Mouse (Mus musculus) embryonic facial prominence, embryonic 13.5 days (tissue): ENCODE data around the gene Mroh9. TPM values are rescaled to one million over a fixed set of nuclear protein-coding genes. Genes with fewer than 3 reads are reported as not detected.

Experiments used
- ATAC-seq: fragments of 200-750 bp; cut with Nextera tagmentation; 2 replicates; pipeline ENCODE4 v1.8.0; 2017; ENCODE audit warnings: low read depth; ENCODE audit not compliant: insufficient number of reproducible peaks, insufficient read depth, low FRiP score, low TSS enrichment
- H3K27ac ChIP-seq: fragments of 300-500 bp; sonication (generic); 2 replicates; pipeline ENCODE4 v1.5.1; 2015; ENCODE audit warnings: moderate library complexity, mild to moderate bottlenecking, inconsistent platforms
- H3K27me3 ChIP-seq: fragments of 300-500 bp; sonication (generic); 2 replicates; pipeline ENCODE4 v1.6.1; 2015; ENCODE audit warnings: mild to moderate bottlenecking, inconsistent platforms
- H3K36me3 ChIP-seq: fragments of 300-500 bp; sonication (generic); 2 replicates; pipeline ENCODE4 v1.6.1; 2015; ENCODE audit warnings: mild to moderate bottlenecking, inconsistent platforms
- H3K4me1 ChIP-seq: fragments of 300-500 bp; sonication (generic); 2 replicates; pipeline ENCODE4 v1.6.1; 2015; ENCODE audit warnings: inconsistent platforms
- H3K4me2 ChIP-seq: fragments of 300-500 bp; sonication (generic); 2 replicates; pipeline ENCODE4 v1.6.1; 2015; ENCODE audit warnings: moderate library complexity, mild to moderate bottlenecking, inconsistent platforms
- H3K4me3 ChIP-seq: fragments of 300-500 bp; sonication (generic); 2 replicates; pipeline ENCODE4 v1.5.1; 2015; ENCODE audit warnings: mild to moderate bottlenecking, inconsistent platforms
- H3K9ac ChIP-seq: fragments of 300-500 bp; sonication (generic); 2 replicates; pipeline ENCODE4 v1.6.1; 2015; ENCODE audit warnings: mild to moderate bottlenecking, inconsistent platforms
- H3K9me3 ChIP-seq: fragments of 300-500 bp; sonication (generic); 2 replicates; pipeline ENCODE4 v1.6.1; 2016; ENCODE audit warnings: inconsistent platforms
- WGBS: fragments of 180-500 bp; shearing (Covaris S2); methylation state at CpG from one replicate; pipeline ENCODE4 v1.1.7; 2015; ENCODE audit warnings: mixed read lengths; 5-methylcytosine and 5-hydroxymethylcytosine counted together
- polyA plus RNA-seq: library from polyadenylated mRNA; unstranded; fragments of >200 nt; fragmentation: Nextera tagmentation; extraction: Ambion mirVana; gene quantifications from 2 replicates; pipeline ENCODE4 v1.2.1, GENCODE M21; 2015

The Mroh9 gene
- polyA plus RNA-seq, 1 experiment from 2014 or later = not detected

DNA sequence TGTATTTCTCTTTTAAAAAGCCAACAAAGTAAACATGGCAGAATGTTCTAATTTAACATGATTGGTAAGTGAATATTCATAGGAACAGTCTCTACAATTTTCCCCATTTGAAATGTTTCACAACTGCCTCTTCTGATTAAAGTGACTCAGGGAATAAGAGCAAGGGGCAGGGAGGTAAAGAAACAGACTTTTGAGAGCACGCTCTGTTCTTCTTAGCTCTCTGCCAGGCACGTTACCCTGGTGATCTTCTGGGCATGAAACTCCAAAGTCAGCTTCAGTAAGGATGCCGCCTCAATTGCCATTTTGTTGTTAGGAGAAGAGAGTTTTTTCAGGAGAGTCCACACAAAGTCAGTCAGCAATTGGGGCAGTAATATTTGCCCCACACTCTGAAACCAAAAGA lies 25.1 kb downstream of the Mroh9 start:
- Histone ChIP-seq H3K27ac (no peak overlapping the region), H3K9ac (no peak overlapping the region), H3K27me3 (no peaks in the 10 kb centered on the region), H3K4me1 (no peaks in the 10 kb centered on the region), H3K4me2 (no peak overlapping the region), H3K4me3 (no peak overlapping the region), H3K36me3 (no peaks in the 10 kb centered on the region), H3K9me3 (no peaks in the 10 kb centered on the region)
- ATAC-seq = no peak
- WGBS = 63% methylated on average over 3 of the region's 3 CpGs

DNA sequence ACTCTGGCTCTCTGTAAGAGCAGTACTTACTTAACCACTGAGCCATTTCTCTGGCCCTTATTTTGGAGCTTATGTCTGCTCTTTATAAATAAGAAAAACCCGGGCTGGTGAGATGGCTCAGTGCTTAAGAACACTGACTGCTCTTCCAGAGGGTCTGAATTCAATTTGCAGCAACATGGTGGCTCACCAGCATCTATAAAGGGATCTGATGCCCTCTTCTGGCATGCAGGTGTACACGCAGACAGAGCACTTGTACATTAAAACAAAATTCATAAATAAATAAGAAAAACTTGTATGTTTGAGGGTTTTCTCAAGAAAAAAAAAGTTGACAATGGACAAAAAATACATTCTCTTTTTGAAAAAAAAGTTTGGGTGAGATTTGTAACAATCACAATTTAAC lies 28.1 kb downstream of the Mroh9 start:
- no peak overlapping the region for H3K9ac ChIP-seq
- H3K4me2 ChIP-seq = no peak overlapping the region
- H3K4me1 ChIP-seq = no peaks in the 10 kb centered on the region
- H3K36me3 ChIP-seq = no peaks in the 10 kb centered on the region
- WGBS = 25% methylated on average over 2 of the region's 2 CpGs
- ATAC-seq = no peak
- no peak overlapping the region for H3K27ac ChIP-seq
- H3K4me3 ChIP-seq = no peak overlapping the region
- no peaks in the 10 kb centered on the region for H3K9me3 ChIP-seq
- no peaks in the 10 kb centered on the region for H3K27me3 ChIP-seq

DNA sequence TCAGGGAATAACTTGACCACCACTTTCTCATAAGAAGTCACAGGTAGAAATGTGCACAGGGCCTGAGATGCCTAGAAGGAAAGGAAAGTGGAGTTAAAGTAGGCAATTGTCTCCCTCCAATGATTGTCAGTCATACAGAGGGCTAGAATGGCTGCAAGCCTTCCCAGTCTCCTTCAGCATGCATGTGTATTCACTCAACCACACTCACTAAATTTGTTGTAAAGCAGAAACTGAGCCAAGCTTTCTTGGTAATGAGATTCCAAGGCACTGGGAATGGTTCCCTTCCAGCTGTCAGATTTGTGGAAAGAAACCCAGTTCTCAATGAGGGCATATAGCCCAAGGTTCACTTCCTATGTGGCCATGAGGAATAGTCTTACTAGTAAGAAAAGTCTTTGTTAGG lies 29.8 kb downstream of the Mroh9 start:
- Histone ChIP-seq H3K4me2 (no peak overlapping the region), H3K9me3 (no peaks in the 10 kb centered on the region), H3K27ac (no peak overlapping the region), H3K9ac (no peak overlapping the region), H3K4me3 (no peak overlapping the region), H3K36me3 (no peaks in the 10 kb centered on the region), H3K4me1 (no peaks in the 10 kb centered on the region), H3K27me3 (no peaks in the 10 kb centered on the region)
- no peak for ATAC-seq

- H3K4me1 ChIP-seq = no peaks in the 10 kb centered on the region
- H3K9ac ChIP-seq = no peak overlapping the region
- H3K36me3 ChIP-seq = no peaks in the 10 kb centered on the region
- H3K27me3 ChIP-seq = no peaks in the 10 kb centered on the region
- H3K27ac ChIP-seq = no peak overlapping the region
- H3K4me3 ChIP-seq = no peak overlapping the region
- no peak overlapping the region for H3K4me2 ChIP-seq
- no peak for ATAC-seq
- no peaks in the 10 kb centered on the region for H3K9me3 ChIP-seq
These were observed 62.4 kb downstream of the Mroh9 start for GRCm38 (mm10) chr1:163023075-163023474.

DNA sequence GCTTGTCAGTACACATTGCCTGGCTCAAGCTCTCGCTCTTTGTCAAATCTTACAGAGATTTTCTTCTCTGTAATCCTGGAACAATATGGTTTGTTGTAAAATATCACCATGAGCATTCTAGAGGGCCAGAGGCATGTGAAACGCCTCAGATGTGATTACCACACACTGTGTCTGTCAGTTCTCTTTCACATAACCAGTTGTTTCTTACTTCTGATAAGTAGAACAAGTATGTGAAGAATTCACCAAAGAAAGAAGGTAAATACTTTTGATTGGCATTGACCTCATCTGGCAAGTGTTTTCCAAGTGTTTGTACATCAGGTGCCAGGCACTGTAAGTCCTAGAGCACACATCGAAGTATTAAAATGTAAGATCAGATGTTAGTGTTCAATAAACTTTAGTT lies 76.2 kb downstream of the Mroh9 start:
- Histone ChIP-seq H3K27me3 (no peaks in the 10 kb centered on the region), H3K9ac (no peak overlapping the region), H3K4me3 (no peak overlapping the region), H3K36me3 (no peaks in the 10 kb centered on the region), H3K9me3 (peaks cover 2% of the 10 kb centered on the region; the same call in 1 of the 2 replicates), H3K4me2 (no peak overlapping the region), H3K27ac (no peak overlapping the region), H3K4me1 (no peaks in the 10 kb centered on the region)
- ATAC-seq = no peak
- WGBS = 70% methylated on average over 3 of the region's 3 CpGs

DNA sequence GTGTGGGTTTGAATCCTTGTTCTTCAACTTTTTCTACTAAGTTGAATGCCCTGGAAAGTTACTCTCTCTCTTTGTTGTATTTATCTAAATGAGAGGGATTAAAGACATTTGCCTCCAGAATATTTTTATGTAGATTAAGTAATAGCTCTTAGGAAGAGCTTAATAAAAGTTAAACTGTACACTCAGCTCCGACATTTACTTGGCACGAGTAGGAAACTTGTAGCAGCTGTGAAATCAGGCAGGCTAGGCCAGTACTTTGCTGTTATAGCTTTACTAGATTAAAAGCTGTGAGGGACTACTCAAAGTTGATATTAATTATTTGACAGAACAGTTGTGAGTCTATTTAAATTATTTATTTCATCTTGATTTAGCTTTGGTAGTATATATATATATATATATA lies 82.0 kb downstream of the Mroh9 start:
- ATAC-seq = no peak
- 92% methylated on average over 2 of the region's 2 CpGs for WGBS
- no peaks in the 10 kb centered on the region for H3K36me3 ChIP-seq

GRCm38 (mm10) chr1:163001271-163001829 lies 84.1 kb downstream of the Mroh9 start:
- WGBS = 75% methylated on average over 4 of the region's 4 CpGs

More for the DNA sequence above, 82.0 kb downstream of the Mroh9 start:
- Histone ChIP-seq H3K9ac (no peak overlapping the region), H3K4me3 (no peak overlapping the region), H3K27ac (no peak overlapping the region), H3K4me2 (no peak overlapping the region), H3K27me3 (no peaks in the 10 kb centered on the region), H3K9me3 (peaks cover 6% of the 10 kb centered on the region; the same call in 1 of the 2 replicates), H3K4me1 (no peaks in the 10 kb centered on the region)

GRCm38 (mm10) chr1:162987546-162987945 lies 97.9 kb downstream of the Mroh9 start:
- 82% methylated on average over 3 of the region's 3 CpGs for WGBS
- Histone ChIP-seq H3K27ac (no peak overlapping the region), H3K36me3 (no peaks in the 10 kb centered on the region), H3K4me2 (no peak overlapping the region), H3K4me3 (no peak overlapping the region), H3K9me3 (no peaks in the 10 kb centered on the region), H3K27me3 (no peaks in the 10 kb centered on the region), H3K4me1 (no peaks in the 10 kb centered on the region), H3K9ac (no peak overlapping the region)
- ATAC-seq = no peak

More at GRCm38 (mm10) chr1:163001271-163001829, 84.1 kb downstream of the Mroh9 start:
- no peak overlapping the region for H3K4me2 ChIP-seq
- no peak overlapping the region for H3K9ac ChIP-seq
- H3K9me3 ChIP-seq = 0 out of 2 replicates have a peak, but pooled peaks cover 4% of the 10 kb centered on the region
- H3K27me3 ChIP-seq = no peaks in the 10 kb centered on the region
- H3K4me1 ChIP-seq = no peaks in the 10 kb centered on the region
- H3K4me3 ChIP-seq = no peak overlapping the region
- no peaks in the 10 kb centered on the region for H3K36me3 ChIP-seq
- H3K27ac ChIP-seq = no peak overlapping the region
- ATAC-seq = no peak

DNA sequence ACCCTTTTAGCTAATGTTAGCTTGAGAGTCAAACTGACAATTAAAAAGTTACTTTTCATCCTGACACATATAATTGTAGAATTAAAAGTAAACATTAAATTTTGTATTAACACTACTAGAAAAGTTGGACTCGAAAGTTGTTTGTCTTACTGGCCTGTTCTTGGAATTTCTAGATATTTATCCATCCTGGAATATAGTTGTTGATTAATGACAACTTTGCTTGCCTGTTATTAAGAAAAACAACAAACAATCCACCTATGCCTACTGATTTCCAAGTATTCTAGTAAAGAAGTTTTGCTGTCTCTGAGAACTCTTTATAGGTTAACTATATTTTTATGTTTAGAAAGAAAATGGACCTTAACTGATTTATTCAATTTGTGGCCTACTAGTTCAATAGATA lies 98.7 kb downstream of the Mroh9 start:
- H3K4me1 ChIP-seq = no peaks in the 10 kb centered on the region
- no peaks in the 10 kb centered on the region for H3K36me3 ChIP-seq
- ATAC-seq = no peak
- H3K9ac ChIP-seq = no peak overlapping the region
- WGBS = 85% methylated on average over 1 of the region's 1 CpGs
- no peak overlapping the region for H3K4me2 ChIP-seq
- no peak overlapping the region for H3K27ac ChIP-seq
- H3K27me3 ChIP-seq = no peaks in the 10 kb centered on the region
- H3K4me3 ChIP-seq = no peak overlapping the region
- H3K9me3 ChIP-seq = no peaks in the 10 kb centered on the region

- Histone ChIP-seq H3K9me3 (no peaks in the 10 kb centered on the region), H3K4me3 (no peak overlapping the region), H3K36me3 (no peaks in the 10 kb centered on the region), H3K9ac (no peak overlapping the region), H3K27me3 (no peaks in the 10 kb centered on the region), H3K27ac (no peak overlapping the region), H3K4me2 (no peak overlapping the region), H3K4me1 (no peaks in the 10 kb centered on the region)
- 90% methylated on average over 2 of the region's 2 CpGs for WGBS
- ATAC-seq = no peak
These were observed 99.2 kb downstream of the Mroh9 start for GRCm38 (mm10) chr1:162986121-162986748.

- Histone ChIP-seq H3K27me3 (no peaks in the 10 kb centered on the region), H3K9me3 (no peaks in the 10 kb centered on the region), H3K36me3 (no peaks in the 10 kb centered on the region), H3K9ac (no peak within 1 kb of the TSS), H3K4me3 (no peak within 1 kb of the TSS), H3K27ac (no peak within 1 kb of the TSS), H3K4me1 (no peaks in the 10 kb centered on the region), H3K4me2 (no peak within 1 kb of the TSS)
- 80% methylated on average over 1 of the region's 1 CpGs for WGBS
- no peak for ATAC-seq
These were observed 101.0 kb downstream of the Mroh9 start, which contains the start of gene Fmo3 for GRCm38 (mm10) chr1:162984428-162984827. Gene Fmo3 (minus strand): TSS chr1:162984528.
